36 mouse cellular contexts compared by ENCODE assay signal in genomic region chr2:126474019-126474418, GRCm38 (mm10). TPM values are rescaled to one million over a fixed set of nuclear protein-coding genes. Genes with fewer than 3 reads are reported as not detected.
DNase-seq lines count a peak whose midpoint lies in the region; TF ChIP-seq lines count a peak whose summit lies in the region.
"Had no signal": no experiment of that assay in that cellular context is flagged by ENCODE, and none has a peak within 500 bp of the region (broad histone marks: within the 10 kb centered on the region; RNA-seq: fewer than 3 reads in every experiment).

No protein-coding gene starts in this region.

- intact Hi-C loops in gastrocnemius, postnatal 14 days (cut with DNase I; ENCODE audit: low total_unique reads), result no loop called here

- WGBS in lung, adult 2 months, result 78% methylated on average over 6 of the region's 6 CpGs
- 11% methylated on average over 6 of the region's 6 CpGs for WGBS in macrophage (ENCODE audit: missing documents)

- no peaks in the 10 kb centered on the region for H3K4me1 ChIP-seq in lung, adult 2 months (ENCODE audit: control insufficient read depth, insufficient read depth, low read length)
- H3K4me1 ChIP-seq: embryonic facial prominence, embryonic 12.5 days; forebrain, embryonic 10.5 days; forebrain, embryonic 15.5 days; heart, embryonic 10.5 days; heart, embryonic 15.5 days; limb, embryonic 13.5 days; liver, embryonic 13.5 days had no signal

- DNase-seq in lung, postnatal 36 days, result peak; percentile 34
- no peak for DNase-seq in lung, adult 2 months
- DNase-seq in T-cell, adult 2 months (ENCODE audit: low spot score), result peak; percentile 77
- DNase-seq in natural killer cell, adult 2 months (ENCODE audit: low spot score in 2 of 2), result peak; percentile 34 to 58
- no peak for DNase-seq in thymus, postnatal 10 days (ENCODE audit: low spot score in 2 of 2)
- DNase-seq in gastrocnemius, postnatal 14 days, result no peak
- DNase-seq in MN1 (ENCODE audit: low spot score), result no peak
- DNase-seq: adrenal gland, postnatal 14 days; B cell, adult 2 months; cerebellum, adult 11 months; cerebellum, adult 9-10 months; cerebellum, postnatal 36 days; embryo, embryonic 11 days; gastrocnemius, adult 2 months; kidney, adult 11 months; kidney, postnatal 14 days; liver, embryonic 13.5 days; lung, postnatal 4 days; right cerebral cortex, adult 18-20 months; spleen, adult 18-20 months; thymus, adult 18-20 months had no signal

- no peak overlapping the region for H3K4me3 ChIP-seq in lung, adult 2 months (replicated peaks; ENCODE audit: extremely low read depth, low read depth, low read length)
- H3K4me3 ChIP-seq in macrophage (ENCODE audit: inconsistent target), result no peak overlapping the region
- H3K4me3 ChIP-seq: embryonic facial prominence, embryonic 12.5 days; forebrain, embryonic 10.5 days; forebrain, embryonic 15.5 days; gastrocnemius, adult 2 months; heart, embryonic 10.5 days; heart, embryonic 15.5 days; left cerebral cortex, adult 2 months; limb, embryonic 13.5 days; liver, embryonic 13.5 days; lung, embryonic 15.5 days; myocyte had no signal

- no peaks in the 10 kb centered on the region for H3K36me3 ChIP-seq in macrophage (ENCODE audit: inconsistent target)
- H3K36me3 ChIP-seq: embryonic facial prominence, embryonic 12.5 days; forebrain, embryonic 10.5 days; forebrain, embryonic 15.5 days; G1E; heart, embryonic 10.5 days; heart, embryonic 15.5 days; limb, embryonic 13.5 days; liver, embryonic 13.5 days; lung, embryonic 15.5 days had no signal

- H3K27ac ChIP-seq in macrophage, result peak overlapping the region; percentile 99
- H3K27ac ChIP-seq: embryonic facial prominence, embryonic 12.5 days; forebrain, embryonic 10.5 days; forebrain, embryonic 15.5 days; gastrocnemius, adult 2 months; heart, embryonic 10.5 days; heart, embryonic 15.5 days; hindbrain, embryonic 14.5 days; left cerebral cortex, adult 2 months; limb, embryonic 13.5 days; liver, embryonic 13.5 days; lung, embryonic 15.5 days; stomach, postnatal 0 days had no signal

- peaks cover 76% of the 10 kb centered on the region for H3K79me2 ChIP-seq in macrophage (ENCODE audit: inconsistent target)

- TF ChIP-seq CTCF in lung, adult 2 months (IDR thresholded peaks at IDR 0.05; ENCODE audit: insufficient read depth, low read length), result no peak

- no peak for TF ChIP-seq POLR2A in lung, adult 2 months (IDR thresholded peaks at IDR 0.05; ENCODE audit: borderline replicate concordance, extremely low read depth, low read depth, low read length)

RNA-seq across cellular contexts. Expression of gene Atp8b4, which starts 26.5 kb away (rescaled TPM):
- polyA plus RNA-seq in lung, adult 2 months (2012; rRNA removed), result 1.0 and 1.8 TPM in 2 replicates
- total RNA-seq in macrophage (2018; cell fraction: chromatin; rRNA removed), result 100 to 1,000 TPM in 16 of 26 experiments, 10 to 100 TPM in 10; 50.5 to 292 (median 131) TPM
- 10 to 100 TPM in 24 of 26 experiments, 1 to 10 TPM in 2; 9.9 to 42.6 (median 30.2) TPM for total RNA-seq in macrophage (2018; cell fraction: cytosol; rRNA removed)
- total RNA-seq in macrophage (2018; cell fraction: nucleus; rRNA removed), result 100 to 1,000 TPM in 13 of 26 experiments, 10 to 100 TPM in 13; 40.9 to 193 (median 96.7) TPM
- 21.2 to 41.0 TPM (median 29.4 TPM) in 3 replicates for polyA plus RNA-seq in macrophage (2018)
- total RNA-seq in gastrocnemius, postnatal 14 days (2021), result under 1 TPM; 0.27 to 0.31 TPM
- total RNA-seq: left cerebral cortex, postnatal 36 days had no signal
- polyA plus RNA-seq: midbrain, embryonic 16.5 days had no signal

Comparison
In these comparisons a context has a peak if more than half of its experiments do, and no peak if none do; other contexts are left out.
1. DNase-seq: peak in lung, postnatal 36 days (single experiment), T-cell, adult 2 months (single experiment) and natural killer cell, adult 2 months (2 of 2); none in lung, adult 2 months (single experiment), thymus, postnatal 10 days (0 of 2), gastrocnemius, postnatal 14 days (single experiment) and MN1 (single experiment).